Mouse (Mus musculus): ENCODE measurements around the gene Cpe. TPM values are rescaled to one million over a fixed set of nuclear protein-coding genes. Genes with fewer than 3 reads are reported as not detected.

Cpe gene
- polyA plus RNA-seq, 1 experiment from 2014 or later = 4.3 TPM

GRCm38 (mm10) chr8:64632169-64632568 lies 60.7 kb downstream of the Cpe start:
- no peak overlapping the region for H3K4me2 ChIP-seq (ENCODE audit: low read depth, low read length)
- H3K9ac ChIP-seq (ENCODE audit: low read depth, low read length) = no peak overlapping the region
- no peaks in the 10 kb centered on the region for H3K9me3 ChIP-seq (replicated peaks; ENCODE audit: control insufficient read depth, low read length)
- H3K27ac ChIP-seq (ENCODE audit: low read length) = no peak overlapping the region
- H3K4me1 ChIP-seq (ENCODE audit: control insufficient read depth, low read depth, low read length) = no peaks in the 10 kb centered on the region
- no peaks in the 10 kb centered on the region for H3K36me3 ChIP-seq (ENCODE audit: control insufficient read depth, insufficient read depth)
- no peak for ATAC-seq (ENCODE audit: low read depth)
- no peaks in the 10 kb centered on the region for H3K27me3 ChIP-seq (ENCODE audit: control insufficient read depth, insufficient read depth, low read depth, low read length)
- no peak overlapping the region for H3K4me3 ChIP-seq (ENCODE audit: low read depth, low read length)
- 59% methylated on average over 4 of the region's 4 CpGs for WGBS (ENCODE audit: insufficient replicate concordance)

GRCm38 (mm10) chr8:64631761-64632160 lies 61.1 kb downstream of the Cpe start:
- no peak for ATAC-seq (ENCODE audit: low read depth)

GRCm38 (mm10) chr8:64629034-64629760 lies 63.7 kb downstream of the Cpe start:
- 72% methylated on average over 6 of the region's 6 CpGs for WGBS (ENCODE audit: insufficient replicate concordance)

More at GRCm38 (mm10) chr8:64631761-64632160, 61.1 kb downstream of the Cpe start:
- H3K27me3 ChIP-seq (ENCODE audit: control insufficient read depth, insufficient read depth, low read depth, low read length) = no peaks in the 10 kb centered on the region
- H3K9ac ChIP-seq (ENCODE audit: low read depth, low read length) = no peak overlapping the region
- no peaks in the 10 kb centered on the region for H3K4me1 ChIP-seq (ENCODE audit: control insufficient read depth, low read depth, low read length)
- H3K36me3 ChIP-seq (ENCODE audit: control insufficient read depth, insufficient read depth) = no peaks in the 10 kb centered on the region
- WGBS (ENCODE audit: insufficient replicate concordance) = 42% methylated on average over 2 of the region's 2 CpGs
- H3K4me3 ChIP-seq (ENCODE audit: low read depth, low read length) = no peak overlapping the region
- no peak overlapping the region for H3K27ac ChIP-seq (ENCODE audit: low read length)
- no peaks in the 10 kb centered on the region for H3K9me3 ChIP-seq (replicated peaks; ENCODE audit: control insufficient read depth, low read length)
- H3K4me2 ChIP-seq (ENCODE audit: low read depth, low read length) = no peak overlapping the region

GRCm38 (mm10) chr8:64628039-64628438 lies 64.8 kb downstream of the Cpe start:
- Histone ChIP-seq H3K9ac (ENCODE audit: low read depth, low read length) (no peak overlapping the region), H3K4me1 (ENCODE audit: control insufficient read depth, low read depth, low read length) (no peaks in the 10 kb centered on the region), H3K27ac (ENCODE audit: low read length) (no peak overlapping the region), H3K4me2 (ENCODE audit: low read depth, low read length) (no peak overlapping the region), H3K4me3 (ENCODE audit: low read depth, low read length) (no peak overlapping the region), H3K9me3 (replicated peaks; ENCODE audit: control insufficient read depth, low read length) (no peaks in the 10 kb centered on the region), H3K36me3 (ENCODE audit: control insufficient read depth, insufficient read depth) (no peaks in the 10 kb centered on the region), H3K27me3 (ENCODE audit: control insufficient read depth, insufficient read depth, low read depth, low read length) (no peaks in the 10 kb centered on the region)
- 51% methylated on average over 6 of the region's 6 CpGs for WGBS (ENCODE audit: insufficient replicate concordance)
- no peak for ATAC-seq (ENCODE audit: low read depth)

More at GRCm38 (mm10) chr8:64629034-64629760, 63.7 kb downstream of the Cpe start:
- no peaks in the 10 kb centered on the region for H3K36me3 ChIP-seq (ENCODE audit: control insufficient read depth, insufficient read depth)
- H3K4me3 ChIP-seq (ENCODE audit: low read depth, low read length) = no peak overlapping the region
- no peak overlapping the region for H3K4me2 ChIP-seq (ENCODE audit: low read depth, low read length)
- no peaks in the 10 kb centered on the region for H3K9me3 ChIP-seq (replicated peaks; ENCODE audit: control insufficient read depth, low read length)
- no peak overlapping the region for H3K9ac ChIP-seq (ENCODE audit: low read depth, low read length)
- no peak overlapping the region for H3K27ac ChIP-seq (ENCODE audit: low read length)
- ATAC-seq (ENCODE audit: low read depth) = no peak
- H3K4me1 ChIP-seq (ENCODE audit: control insufficient read depth, low read depth, low read length) = no peaks in the 10 kb centered on the region
- no peaks in the 10 kb centered on the region for H3K27me3 ChIP-seq (ENCODE audit: control insufficient read depth, insufficient read depth, low read depth, low read length)

GRCm38 (mm10) chr8:64624603-64625037 lies 68.2 kb downstream of the Cpe start:
- WGBS (ENCODE audit: insufficient replicate concordance) = 68% methylated on average over 10 of the region's 10 CpGs
- no peak overlapping the region for H3K4me2 ChIP-seq (ENCODE audit: low read depth, low read length)
- no peak overlapping the region for H3K9ac ChIP-seq (ENCODE audit: low read depth, low read length)

GRCm38 (mm10) chr8:64620365-64621150 lies 72.3 kb downstream of the Cpe start:
- no peak for ATAC-seq (ENCODE audit: low read depth)
- Histone ChIP-seq H3K4me1 (ENCODE audit: control insufficient read depth, low read depth, low read length) (no peaks in the 10 kb centered on the region), H3K36me3 (ENCODE audit: control insufficient read depth, insufficient read depth) (no peaks in the 10 kb centered on the region), H3K9me3 (replicated peaks; ENCODE audit: control insufficient read depth, low read length) (no peaks in the 10 kb centered on the region), H3K27ac (ENCODE audit: low read length) (no peak overlapping the region), H3K4me2 (ENCODE audit: low read depth, low read length) (no peak overlapping the region), H3K9ac (ENCODE audit: low read depth, low read length) (no peak overlapping the region), H3K27me3 (ENCODE audit: control insufficient read depth, insufficient read depth, low read depth, low read length) (no peaks in the 10 kb centered on the region), H3K4me3 (ENCODE audit: low read depth, low read length) (no peak overlapping the region)
- 45% methylated on average over 7 of the region's 7 CpGs for WGBS (ENCODE audit: insufficient replicate concordance)

More at GRCm38 (mm10) chr8:64624603-64625037, 68.2 kb downstream of the Cpe start:
- no peak overlapping the region for H3K4me3 ChIP-seq (ENCODE audit: low read depth, low read length)
- no peak for ATAC-seq (ENCODE audit: low read depth)
- H3K27me3 ChIP-seq (ENCODE audit: control insufficient read depth, insufficient read depth, low read depth, low read length) = no peaks in the 10 kb centered on the region
- no peaks in the 10 kb centered on the region for H3K36me3 ChIP-seq (ENCODE audit: control insufficient read depth, insufficient read depth)
- no peak overlapping the region for H3K27ac ChIP-seq (ENCODE audit: low read length)
- H3K4me1 ChIP-seq (ENCODE audit: control insufficient read depth, low read depth, low read length) = no peaks in the 10 kb centered on the region
- H3K9me3 ChIP-seq (replicated peaks; ENCODE audit: control insufficient read depth, low read length) = no peaks in the 10 kb centered on the region

GRCm38 (mm10) chr8:64619661-64620060 lies 73.2 kb downstream of the Cpe start:
- no peaks in the 10 kb centered on the region for H3K27me3 ChIP-seq (ENCODE audit: control insufficient read depth, insufficient read depth, low read depth, low read length)
- no peaks in the 10 kb centered on the region for H3K36me3 ChIP-seq (ENCODE audit: control insufficient read depth, insufficient read depth)
- WGBS (ENCODE audit: insufficient replicate concordance) = 58% methylated on average over 8 of the region's 8 CpGs
- no peak overlapping the region for H3K4me3 ChIP-seq (ENCODE audit: low read depth, low read length)
- H3K9ac ChIP-seq (ENCODE audit: low read depth, low read length) = no peak overlapping the region
- no peaks in the 10 kb centered on the region for H3K9me3 ChIP-seq (replicated peaks; ENCODE audit: control insufficient read depth, low read length)
- H3K27ac ChIP-seq (ENCODE audit: low read length) = no peak overlapping the region
- ATAC-seq (ENCODE audit: low read depth) = no peak
- no peak overlapping the region for H3K4me2 ChIP-seq (ENCODE audit: low read depth, low read length)
- no peaks in the 10 kb centered on the region for H3K4me1 ChIP-seq (ENCODE audit: control insufficient read depth, low read depth, low read length)

GRCm38 (mm10) chr8:64618618-64619017 lies 74.2 kb downstream of the Cpe start:
- Histone ChIP-seq H3K9ac (ENCODE audit: low read depth, low read length) (no peak overlapping the region), H3K27ac (ENCODE audit: low read length) (no peak overlapping the region), H3K4me3 (ENCODE audit: low read depth, low read length) (no peak overlapping the region), H3K4me2 (ENCODE audit: low read depth, low read length) (no peak overlapping the region), H3K9me3 (replicated peaks; ENCODE audit: control insufficient read depth, low read length) (no peaks in the 10 kb centered on the region), H3K4me1 (ENCODE audit: control insufficient read depth, low read depth, low read length) (no peaks in the 10 kb centered on the region), H3K27me3 (ENCODE audit: control insufficient read depth, insufficient read depth, low read depth, low read length) (no peaks in the 10 kb centered on the region), H3K36me3 (ENCODE audit: control insufficient read depth, insufficient read depth) (no peaks in the 10 kb centered on the region)
- ATAC-seq (ENCODE audit: low read depth) = no peak
- 46% methylated on average over 11 of the region's 11 CpGs for WGBS (ENCODE audit: insufficient replicate concordance)

- Histone ChIP-seq H3K4me3 (ENCODE audit: low read depth, low read length) (no peak overlapping the region), H3K4me1 (ENCODE audit: control insufficient read depth, low read depth, low read length) (no peaks in the 10 kb centered on the region), H3K36me3 (ENCODE audit: control insufficient read depth, insufficient read depth) (no peaks in the 10 kb centered on the region), H3K27me3 (ENCODE audit: control insufficient read depth, insufficient read depth, low read depth, low read length) (no peaks in the 10 kb centered on the region), H3K9me3 (replicated peaks; ENCODE audit: control insufficient read depth, low read length) (no peaks in the 10 kb centered on the region), H3K27ac (ENCODE audit: low read length) (no peak overlapping the region), H3K9ac (ENCODE audit: low read depth, low read length) (no peak overlapping the region), H3K4me2 (ENCODE audit: low read depth, low read length) (no peak overlapping the region)
- ATAC-seq (ENCODE audit: low read depth) = no peak
- WGBS (ENCODE audit: insufficient replicate concordance) = 55% methylated on average over 3 of the region's 3 CpGs
Observed at GRCm38 (mm10) chr8:64616566-64616965, 76.3 kb downstream of the Cpe start.

Data from liver, embryonic 16.5 days (tissue).